Mouse (Mus musculus) CH12F3 (cell line): ENCODE results near the gene Igsf9b.

Experiments used
- in situ Hi-C: fragments of 300-500 bp; cut with MboI; formaldehyde crosslinking; loops from 2 replicates; pipeline ENCODE4 v1.14.3; 2020; ENCODE audit warnings: low sequenced_read_pairs

The Igsf9b gene

DNA sequence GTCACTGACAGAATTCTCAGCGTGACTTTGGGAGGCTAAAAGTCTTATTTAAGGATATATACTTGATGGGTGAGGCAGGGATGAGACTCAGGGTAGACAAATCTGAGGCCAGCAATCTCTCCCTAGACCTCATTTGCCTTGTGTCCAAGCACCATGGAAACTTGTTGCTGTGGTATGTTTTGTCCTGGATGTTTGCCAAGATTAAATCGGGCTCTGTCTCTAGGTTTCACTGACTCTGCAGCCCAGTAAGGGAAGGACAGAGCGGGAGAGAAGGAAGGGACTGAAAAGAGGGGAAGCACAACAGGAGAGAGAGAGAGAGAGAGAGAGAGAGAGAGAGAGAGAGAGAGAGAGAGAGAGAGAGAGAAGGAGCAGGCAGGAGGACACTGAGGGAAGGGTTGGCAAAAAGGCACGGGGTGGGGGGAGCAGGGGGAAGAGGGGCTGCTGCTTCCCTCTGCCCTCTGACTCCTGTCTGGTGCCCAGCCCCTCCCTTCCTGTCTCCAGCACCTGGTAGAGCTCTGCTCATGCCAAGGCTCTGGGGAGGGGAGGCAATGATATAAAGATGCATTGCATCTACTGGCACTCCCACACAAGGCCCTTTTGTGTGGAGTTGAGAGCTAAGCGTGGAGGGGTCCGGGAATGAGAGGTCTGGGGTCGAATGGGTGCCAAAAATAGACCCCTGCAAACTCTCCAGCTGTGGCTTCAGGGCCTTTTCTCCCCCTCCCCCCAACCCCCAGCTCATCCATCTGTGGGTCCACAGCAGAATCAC, 9.3 kb upstream of the Igsf9b start:
- in situ Hi-C loops, result no loop called here

DNA sequence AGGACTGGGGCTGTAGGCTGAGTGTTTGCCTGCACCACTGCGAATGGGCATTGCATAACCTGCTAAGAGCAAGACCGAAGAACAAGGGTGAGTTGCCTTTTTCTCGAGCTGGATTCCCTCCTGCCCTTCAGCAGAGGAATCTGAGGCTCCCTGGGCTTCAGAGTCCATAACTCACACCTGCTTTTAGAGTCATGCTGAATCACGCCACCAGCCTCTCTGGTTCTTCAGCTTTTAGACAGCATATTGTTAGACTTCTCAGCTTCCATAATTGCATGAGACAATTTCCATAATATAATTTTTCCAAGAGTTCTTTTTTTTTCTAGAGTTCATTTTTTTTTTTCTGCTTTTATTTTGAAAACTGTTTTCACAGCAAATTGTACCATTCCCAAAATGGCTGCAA, 4.6 kb upstream of the Igsf9b start:
- in situ Hi-C loops, result no loop called here

DNA sequence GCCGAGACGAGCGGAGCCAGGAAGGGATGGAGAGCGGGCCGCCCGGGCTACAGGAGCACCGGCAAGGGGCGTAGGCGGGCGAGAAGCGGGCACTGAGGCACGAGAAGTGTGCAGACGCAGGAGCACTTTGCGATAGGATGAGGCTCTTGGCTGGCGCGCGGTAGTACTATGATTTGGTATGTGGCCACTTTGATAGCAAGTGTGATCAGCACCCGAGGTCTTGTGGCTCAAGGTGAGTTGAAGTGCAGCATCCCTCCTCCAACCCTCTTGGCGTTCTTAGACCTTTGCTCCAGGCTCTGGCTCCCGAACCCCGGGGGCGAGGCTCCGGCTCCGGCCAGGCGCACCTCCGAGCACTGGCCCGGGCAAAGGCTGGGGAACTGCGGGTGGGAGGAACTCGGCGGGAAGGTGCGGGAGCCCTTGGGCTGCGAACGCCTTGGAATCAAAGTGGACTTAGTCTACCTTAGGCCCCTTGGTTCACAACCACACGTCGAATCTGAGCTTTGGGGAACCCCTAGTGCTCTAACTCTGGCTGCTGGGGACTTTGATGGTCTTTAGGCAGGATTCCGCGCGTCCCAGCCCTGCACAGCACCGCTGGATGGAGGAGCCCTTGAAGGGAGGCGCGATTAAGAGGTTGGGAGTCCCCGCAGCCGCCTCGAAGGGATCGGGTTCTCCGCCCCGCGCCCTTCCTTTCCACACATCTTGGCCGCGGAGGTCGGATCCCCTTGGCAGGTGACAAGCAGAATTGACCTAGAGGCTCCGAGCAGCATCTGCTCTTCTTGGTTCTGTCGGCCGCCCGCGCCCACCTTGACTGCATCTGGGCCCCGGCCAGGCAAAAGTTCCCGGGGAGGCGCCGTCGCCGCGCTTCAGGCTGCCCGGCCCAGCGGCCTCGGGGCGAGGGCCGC, 533 bp downstream of the Igsf9b start:
- in situ Hi-C loops, result no loop called here

DNA sequence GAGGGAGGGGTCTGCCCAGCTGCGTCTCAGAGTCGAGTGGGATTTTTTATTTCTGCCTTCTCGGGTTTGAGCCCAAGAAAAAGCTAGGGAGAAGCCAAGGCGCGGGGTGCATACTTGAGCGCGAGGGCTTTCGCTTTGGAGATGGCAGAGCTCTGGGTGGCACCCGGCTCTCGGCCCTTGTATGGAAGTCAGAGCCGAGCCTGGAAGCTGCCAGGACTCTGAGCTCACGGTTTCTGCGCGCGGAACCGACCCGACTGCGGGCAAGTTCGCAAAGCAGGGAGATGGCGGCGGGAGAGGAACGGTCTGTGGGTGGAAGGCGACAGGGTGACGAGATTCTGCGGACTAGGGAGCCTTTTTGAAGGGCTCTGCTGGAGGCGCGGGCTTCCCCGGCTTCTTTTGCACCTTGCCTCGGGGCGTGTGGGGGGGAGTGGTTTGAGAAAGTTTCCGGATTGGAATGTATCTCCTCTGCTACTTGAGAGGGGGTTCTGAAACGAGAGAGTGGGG, 1.2 kb downstream of the Igsf9b start:
- in situ Hi-C loops, result no loop called here

DNA sequence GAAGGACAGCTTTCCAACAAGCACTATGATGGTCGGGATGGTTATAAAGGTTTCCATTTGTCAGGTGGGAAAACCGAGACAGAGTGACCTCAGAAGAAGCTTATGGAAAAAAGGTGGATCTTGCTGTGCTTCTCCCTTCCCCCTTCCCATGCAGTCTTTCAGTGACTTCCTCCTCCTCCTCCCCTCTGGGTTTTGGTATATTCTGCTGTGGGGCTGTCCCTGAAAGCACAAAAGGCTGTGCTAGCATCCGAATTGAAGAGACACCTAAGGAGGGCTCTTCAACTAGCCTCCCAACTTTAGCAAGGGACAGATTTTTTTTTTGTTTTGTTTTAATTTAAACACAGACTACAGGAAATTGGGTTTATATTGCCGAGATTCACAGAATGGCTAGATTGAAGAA, 1.7 kb downstream of the Igsf9b start:
- in situ Hi-C loops, result no loop called here

DNA sequence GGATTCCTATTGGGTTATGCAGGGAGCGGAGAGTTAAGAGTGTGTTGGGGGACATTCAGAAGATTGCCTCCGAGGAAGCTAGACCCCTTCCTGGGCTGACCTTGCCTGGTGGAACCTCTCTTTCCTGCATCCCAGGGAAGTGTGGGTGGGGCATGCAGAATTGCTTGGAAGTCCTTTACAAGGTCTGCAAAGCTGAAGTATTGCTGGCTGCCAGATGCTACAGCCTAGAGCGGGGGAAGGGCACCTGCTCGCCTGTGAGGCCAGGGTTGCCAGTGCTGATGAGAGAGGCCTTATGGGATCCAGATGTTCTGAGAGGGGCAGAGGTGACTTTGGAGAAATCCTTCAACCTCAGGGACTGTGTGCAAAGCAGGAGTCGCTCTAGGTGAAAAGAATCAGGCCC, 2.5 kb downstream of the Igsf9b start:
- in situ Hi-C loops, result no loop called here

DNA sequence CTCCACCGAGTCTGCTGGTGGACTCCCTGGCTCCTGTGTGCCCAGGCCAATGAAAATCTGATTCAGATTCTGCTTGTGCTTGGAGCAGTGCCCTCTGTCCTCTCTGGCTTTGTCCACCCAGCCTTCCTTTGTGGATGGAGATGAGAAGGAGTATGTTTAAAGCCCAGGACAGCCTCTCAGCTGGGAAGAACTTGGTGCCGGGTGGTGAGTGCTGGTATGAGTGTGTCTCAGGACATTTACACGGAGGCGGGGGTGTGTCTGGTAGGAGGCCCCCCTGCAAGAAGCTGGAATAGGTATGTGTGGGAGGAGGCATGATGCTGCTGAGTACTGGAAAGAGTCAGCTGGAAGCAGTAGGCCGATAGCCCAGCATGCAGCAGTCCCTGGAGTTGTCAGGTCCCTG, 3.3 kb downstream of the Igsf9b start:
- in situ Hi-C loops, result no loop called here

DNA sequence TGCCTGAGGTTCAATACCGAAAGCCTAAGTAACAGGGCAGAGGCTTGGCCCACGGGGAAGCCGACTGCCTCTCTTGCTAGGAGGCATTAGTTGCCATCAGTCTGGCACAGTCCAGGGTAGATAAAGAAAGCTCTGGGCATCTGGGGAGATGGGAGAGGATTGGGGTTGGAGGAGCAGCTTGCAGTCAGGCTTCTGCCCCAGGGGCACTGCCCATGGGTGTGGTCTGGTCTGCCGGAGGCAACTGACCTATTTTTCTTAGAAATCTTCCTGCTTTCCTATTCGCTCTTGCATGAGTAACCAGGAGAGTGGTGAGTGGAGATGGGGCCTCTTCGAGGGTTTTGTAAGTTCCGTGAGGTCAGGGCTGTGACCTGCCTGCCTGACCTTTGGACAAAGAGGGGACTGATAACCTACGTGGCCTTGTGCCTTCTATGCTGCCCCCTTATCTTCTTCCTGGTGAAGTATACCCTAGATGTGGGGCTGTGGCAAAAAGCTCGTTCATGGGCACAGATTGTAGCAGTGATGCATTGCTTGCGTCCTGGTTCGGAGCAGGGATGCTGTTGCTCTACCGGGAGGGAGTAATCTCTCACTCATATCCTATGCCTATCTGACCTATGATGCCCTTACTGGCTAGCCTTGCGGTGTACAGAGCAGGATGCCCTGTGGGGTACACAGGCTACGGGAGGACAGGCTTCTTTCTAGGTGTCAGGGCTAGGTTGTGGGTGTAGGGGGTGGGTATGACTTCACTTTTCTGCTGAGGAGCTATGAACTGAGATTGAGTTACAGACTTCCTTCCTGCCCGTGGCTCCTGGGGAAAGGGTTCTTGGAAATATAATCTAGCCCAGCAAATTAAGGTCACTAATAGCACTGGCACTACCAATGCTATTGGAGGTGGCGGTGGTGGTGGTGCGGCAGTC, 4.8 kb downstream of the Igsf9b start:
- in situ Hi-C loops, result no loop called here

DNA sequence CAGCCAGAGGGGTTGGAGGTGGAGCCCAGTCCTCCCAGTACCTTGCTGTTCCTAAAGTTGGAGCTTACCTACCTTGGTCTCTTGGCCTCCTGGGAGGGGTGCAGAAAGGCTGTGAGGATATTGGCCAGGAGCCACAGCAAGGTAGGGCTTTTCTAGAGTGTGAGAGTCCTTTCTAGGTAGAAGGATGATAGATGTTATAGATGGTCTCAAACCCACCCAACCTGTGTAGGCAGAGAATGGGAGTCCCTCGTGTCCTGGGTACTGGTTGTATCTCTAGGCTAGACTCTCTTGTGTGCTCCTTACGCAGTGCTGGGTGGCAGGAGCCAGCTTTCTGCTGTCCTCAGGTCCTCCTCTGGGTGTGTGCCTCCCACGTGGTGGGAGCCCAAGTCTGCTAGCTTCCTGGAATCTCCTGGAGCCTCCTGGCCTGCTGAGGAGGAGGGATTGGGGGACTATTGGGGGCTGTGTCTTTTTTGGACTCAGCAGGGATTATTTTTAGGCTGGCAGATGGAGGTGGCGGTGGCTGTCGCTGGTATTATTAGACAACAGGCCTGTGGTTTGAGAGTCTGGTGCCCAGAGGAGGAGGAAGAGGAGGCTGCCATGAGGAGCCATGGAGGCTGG, 5.6 kb downstream of the Igsf9b start:
- in situ Hi-C loops, result no loop called here

DNA sequence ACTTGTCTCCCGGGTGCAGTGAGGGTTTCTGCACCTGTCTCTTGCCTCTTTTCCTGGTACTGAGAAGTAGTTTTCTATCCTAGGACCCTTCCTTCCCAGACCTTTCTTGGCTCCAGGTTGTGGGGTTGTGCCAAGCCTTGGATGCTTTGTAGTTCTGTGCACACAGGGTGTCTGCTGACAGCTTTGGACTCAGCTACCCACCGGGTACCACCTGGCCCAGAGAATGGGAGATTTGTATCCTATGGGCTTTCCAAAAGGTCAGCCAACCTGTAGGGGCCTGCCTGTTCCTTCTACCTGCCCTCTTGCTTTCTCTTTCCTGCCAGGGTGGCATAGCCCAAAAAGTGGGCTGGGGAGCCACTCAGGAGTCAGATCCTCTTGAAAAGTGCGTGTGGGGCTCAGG, 6.5 kb downstream of the Igsf9b start:
- in situ Hi-C loops, result no loop called here

DNA sequence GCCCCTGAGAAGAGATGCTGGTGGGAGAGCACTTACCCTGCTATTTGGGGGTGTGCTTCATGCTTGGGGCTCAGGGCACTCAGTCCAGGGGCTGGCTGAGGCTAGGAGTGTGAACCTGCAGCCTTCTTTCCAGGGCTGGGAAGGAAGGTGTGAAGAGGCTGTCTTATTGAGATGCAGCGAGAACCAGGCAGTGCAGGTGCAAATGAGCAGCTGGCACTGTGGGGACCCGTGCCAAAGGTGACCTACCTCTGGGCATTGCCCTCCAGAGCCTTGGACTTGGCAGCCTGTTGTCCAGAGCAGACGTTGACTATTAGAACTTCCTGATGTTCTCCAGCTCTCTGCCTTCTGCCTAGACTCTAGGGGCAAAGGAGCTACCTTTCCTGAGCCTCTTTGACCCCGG, 7.6 kb downstream of the Igsf9b start:
- in situ Hi-C loops, result no loop called here

DNA sequence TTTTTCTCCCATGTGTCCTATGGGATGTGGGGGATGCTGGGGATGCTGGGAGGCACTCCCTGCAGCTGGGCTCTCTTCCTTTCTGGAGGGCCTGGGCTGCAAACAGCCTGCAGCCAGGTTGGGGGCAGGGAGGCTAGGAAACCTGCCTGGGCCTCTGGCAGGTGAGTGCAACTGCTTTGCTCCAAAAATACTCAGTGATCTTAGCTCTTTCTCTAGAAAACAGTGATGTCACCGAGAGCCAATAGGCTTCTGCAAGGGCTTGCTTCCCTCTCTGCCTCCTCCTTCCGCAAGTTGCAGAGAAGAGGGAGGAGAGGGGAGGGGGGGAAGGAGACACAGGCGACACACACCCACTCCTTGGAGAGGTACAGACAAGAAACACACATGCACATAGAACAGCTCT, 8.3 kb downstream of the Igsf9b start:
- in situ Hi-C loops, result no loop called here

DNA sequence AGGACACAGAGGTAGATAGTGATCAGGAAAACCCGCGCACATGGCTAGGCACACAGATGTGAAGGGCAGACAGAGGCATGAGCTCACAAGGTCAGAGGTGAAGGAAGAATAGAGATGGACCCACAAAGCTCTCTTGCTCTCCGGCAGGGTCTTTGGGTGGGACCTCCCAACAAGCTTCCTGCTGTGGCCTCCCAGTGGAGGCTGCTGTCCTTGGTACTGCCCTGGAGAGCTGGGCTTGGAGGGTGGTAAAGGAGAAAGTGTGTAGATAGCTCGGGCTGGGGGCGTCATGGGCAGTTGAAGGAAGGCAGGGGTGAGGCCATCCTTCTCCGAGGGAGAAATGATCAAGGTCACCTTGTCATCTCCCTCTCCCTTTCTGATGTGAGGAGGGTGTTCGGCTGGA, 9.0 kb downstream of the Igsf9b start:
- in situ Hi-C loops, result no loop called here

DNA sequence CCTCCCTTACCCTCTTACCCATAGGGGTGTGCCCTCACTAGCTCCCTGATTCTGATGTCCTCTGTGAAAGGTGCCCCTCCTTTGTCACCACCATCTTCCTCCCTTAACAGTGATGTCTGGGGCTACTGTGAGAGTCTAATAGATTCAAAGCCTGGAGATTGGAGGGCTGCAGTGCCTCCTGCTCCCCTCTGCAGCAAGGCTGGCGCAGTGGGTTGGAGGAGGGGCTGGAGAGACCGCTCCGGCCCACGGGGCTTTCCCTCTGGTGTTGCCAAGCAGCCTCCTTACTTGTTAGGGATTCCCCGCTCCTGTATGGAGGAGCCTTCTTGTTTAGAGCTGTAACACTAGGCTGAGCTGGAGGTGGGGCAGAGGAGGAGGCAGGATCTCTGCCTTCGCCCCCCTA, 9.6 kb downstream of the Igsf9b start:
- in situ Hi-C loops, result no loop called here

DNA sequence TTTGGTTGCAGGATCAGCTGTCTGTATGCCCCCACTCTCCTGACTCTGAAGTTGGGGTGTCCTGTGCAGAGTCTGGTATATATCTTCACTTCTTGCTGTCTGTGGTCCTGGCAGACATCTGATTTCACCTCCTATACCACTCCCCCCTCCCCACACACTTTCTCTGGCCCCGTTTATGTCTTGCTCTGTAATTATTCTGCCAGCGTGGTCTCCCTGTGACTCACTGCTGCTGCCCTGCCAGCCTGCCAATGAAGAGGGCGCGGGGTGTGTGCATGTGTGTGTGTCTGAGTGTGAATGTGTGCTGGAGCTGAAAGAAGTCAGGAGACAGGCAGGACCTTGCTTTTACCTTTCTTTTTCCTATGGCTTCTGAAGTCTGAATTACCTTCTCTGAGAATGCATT, 11.0 kb downstream of the Igsf9b start:
- in situ Hi-C loops, result no loop called here

DNA sequence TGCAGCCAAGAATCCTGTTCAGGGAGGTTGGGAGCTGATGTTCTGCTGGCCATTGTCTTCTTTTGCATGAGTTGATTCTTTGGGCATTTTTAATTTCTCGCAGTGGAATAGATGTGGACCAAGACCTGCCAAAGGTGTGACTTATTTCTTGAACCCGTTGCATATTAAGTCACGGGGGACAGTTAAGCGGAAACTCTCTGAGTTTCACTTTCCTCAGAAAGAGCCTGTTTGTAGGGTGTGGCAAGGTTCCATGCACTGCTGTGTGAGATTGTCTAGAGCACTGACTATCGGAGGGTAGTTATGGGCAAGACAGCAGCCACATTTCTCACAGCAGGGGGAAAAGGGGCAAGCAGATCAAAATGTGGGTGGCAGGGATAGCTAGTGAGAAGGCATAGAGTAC, 14.4 kb downstream of the Igsf9b start:
- in situ Hi-C loops, result no loop called here

DNA sequence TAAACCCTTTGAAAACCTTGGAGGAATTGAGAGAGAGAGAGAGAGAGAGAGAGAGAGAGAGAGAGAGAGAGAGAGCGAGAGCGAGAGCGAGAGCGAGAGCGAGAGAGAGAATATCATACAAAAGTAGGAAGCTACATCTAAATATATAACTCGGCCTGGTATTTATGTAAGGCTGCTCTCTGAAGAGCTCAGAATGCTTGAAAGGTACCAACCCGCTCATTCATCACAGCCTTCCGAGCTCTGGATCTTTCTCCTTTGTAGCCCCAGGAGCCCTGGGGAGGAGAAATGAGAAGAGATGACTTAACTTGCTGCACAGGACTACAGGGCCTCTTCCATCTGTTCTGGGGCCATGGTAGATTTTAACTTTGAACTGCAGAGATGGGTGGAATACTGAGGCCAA, 22.3 kb downstream of the Igsf9b start:
- in situ Hi-C loops, result no loop called here

DNA sequence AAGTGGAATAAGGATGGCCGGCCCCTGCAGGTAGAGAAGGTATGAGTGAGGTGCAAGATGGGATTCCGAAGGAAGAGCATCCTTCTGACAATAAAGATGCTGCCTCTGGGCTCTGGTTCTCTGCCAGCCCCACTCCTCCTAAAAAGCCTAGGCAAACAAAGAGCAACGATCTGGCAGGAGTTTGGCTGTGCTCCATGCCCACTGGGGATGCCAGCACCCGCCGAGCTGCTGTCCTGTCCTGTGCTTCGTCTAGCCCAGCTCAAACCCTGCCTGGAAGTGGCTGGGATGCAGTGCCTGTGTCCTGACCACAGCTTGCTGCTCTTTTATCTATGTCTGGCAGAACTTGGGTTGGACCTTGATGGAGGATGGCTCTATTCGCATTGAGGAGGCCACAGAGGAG, 23.3 kb downstream of the Igsf9b start:
- in situ Hi-C loops, result no loop called here

DNA sequence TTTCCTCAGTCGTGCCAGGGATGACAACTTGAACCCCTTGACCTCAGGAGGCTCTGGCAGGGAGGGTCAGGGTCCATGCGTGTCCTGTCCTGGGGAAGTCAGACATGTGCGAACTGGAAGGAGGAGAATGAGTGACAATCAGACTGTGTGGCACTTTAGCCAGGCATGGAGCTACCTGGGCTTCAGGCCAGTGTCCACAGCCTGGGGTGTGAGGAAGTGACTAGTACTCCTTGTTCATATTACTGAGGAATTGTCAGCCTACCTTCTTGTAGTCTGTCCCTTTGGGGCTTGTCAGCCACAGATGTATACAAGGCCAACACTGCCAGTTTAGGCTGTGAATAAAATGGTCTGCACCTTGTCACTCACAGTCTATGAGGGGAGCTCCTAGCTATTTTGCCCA, 24.4 kb downstream of the Igsf9b start:
- in situ Hi-C loops, result no loop called here

DNA sequence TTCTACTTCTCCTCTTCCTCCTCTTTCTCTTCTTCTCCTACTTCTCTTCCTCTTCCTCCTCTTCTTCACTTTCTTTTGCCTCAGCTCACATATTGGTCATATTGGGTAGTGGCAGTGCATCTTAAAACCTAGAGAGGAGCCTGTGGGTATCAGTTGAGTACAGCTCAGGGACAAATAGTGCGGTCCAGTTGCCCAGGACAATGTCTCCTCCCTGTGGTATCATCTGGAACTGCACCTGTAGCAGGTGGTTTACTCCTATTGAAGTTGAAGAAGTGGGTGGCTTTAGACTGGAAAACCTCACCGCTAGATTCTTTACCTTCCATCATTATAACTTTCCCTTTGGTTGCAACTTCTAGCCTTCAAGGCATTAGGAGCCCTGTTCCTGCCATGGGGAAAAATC, 26.9 kb downstream of the Igsf9b start:
- in situ Hi-C loops, result no loop called here

DNA sequence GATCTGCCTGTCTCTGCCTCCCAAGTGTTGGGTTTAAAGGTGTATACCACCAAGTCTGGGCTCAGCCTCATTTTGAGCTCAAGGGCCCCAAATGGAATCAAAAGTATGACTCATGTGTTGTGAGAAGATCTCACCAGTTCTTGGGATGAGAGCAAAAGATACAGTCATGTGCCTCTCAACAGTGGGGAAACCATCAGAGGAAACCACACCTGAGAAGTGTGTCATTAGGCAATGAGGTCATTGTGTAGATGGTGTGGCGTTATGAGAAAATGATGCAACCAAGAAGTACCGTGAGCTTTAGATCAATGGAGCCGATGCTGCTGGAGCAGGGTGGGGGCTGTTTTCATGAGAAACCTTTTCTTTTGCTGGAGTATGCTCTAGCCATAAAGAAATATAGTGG, 28.6 kb downstream of the Igsf9b start:
- in situ Hi-C loops, result no loop called here
